27 mouse cellular contexts compared by ENCODE assay signal in the genomic region with DNA sequence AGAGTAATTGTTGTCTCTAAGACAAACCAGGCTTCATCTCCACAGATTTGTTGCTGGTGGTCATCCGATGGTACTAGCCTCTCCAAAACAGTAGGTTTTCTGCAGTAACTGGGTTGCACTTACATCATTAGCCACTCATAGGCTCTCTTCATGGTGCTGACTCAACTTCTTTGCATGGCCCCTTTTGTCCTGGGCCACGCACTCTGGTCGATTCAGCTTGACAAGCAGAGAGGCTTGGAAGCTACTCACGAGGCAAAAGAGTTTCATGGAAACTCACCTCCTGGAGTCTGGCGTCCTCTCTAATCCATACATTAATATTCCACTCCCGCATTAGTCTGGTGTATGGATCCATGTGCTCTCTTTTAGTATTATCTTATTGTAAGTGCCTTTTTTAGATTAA.
"Had no signal": no experiment of that assay in that cellular context is flagged by ENCODE, and none has a peak within 500 bp of the region (broad histone marks: within the 10 kb centered on the region; RNA-seq: fewer than 3 reads in every experiment).

No protein-coding gene starts in this region.

- DNase-seq: left cerebral cortex, postnatal 4 days; liver; liver, embryonic 13.5 days; liver, postnatal 0 days; lung, adult 18-20 months; lung, adult 2 months; lung, embryonic 14.5 days; lung, postnatal 10 days; lung, postnatal 14 days; lung, postnatal 36 days; lung, postnatal 4 days; midbrain, embryonic 14.5 days had no signal

- H3K9me3 ChIP-seq: limb, embryonic 10.5 days; limb, embryonic 13.5 days; limb, embryonic 15.5 days; liver, embryonic 15.5 days; lung, embryonic 15.5 days; midbrain, embryonic 12.5 days; midbrain, embryonic 13.5 days; midbrain, embryonic 15.5 days had no signal

- H3K27me3 ChIP-seq: limb, embryonic 12.5 days; limb, embryonic 13.5 days; limb, embryonic 15.5 days; liver, embryonic 12.5 days; liver, embryonic 13.5 days; liver, embryonic 15.5 days; lung, embryonic 15.5 days; megakaryocyte, embryonic 14.5 days; midbrain, embryonic 12.5 days; midbrain, embryonic 13.5 days; midbrain, embryonic 15.5 days had no signal

- H3K4me3 ChIP-seq: limb, embryonic 10.5 days; limb, embryonic 12.5 days; limb, embryonic 13.5 days; limb, embryonic 15.5 days; liver, embryonic 12.5 days; liver, embryonic 13.5 days; liver, embryonic 15.5 days; lung, embryonic 15.5 days; megakaryocyte, embryonic 14.5 days; midbrain, embryonic 10.5 days; midbrain, embryonic 12.5 days; midbrain, embryonic 13.5 days; midbrain, embryonic 15.5 days; myocyte had no signal

- H3K4me1 ChIP-seq: limb, embryonic 10.5 days; limb, embryonic 12.5 days; limb, embryonic 13.5 days; limb, embryonic 15.5 days; liver, embryonic 12.5 days; liver, embryonic 13.5 days; liver, embryonic 15.5 days; lung, embryonic 15.5 days; megakaryocyte, embryonic 14.5 days; midbrain, embryonic 10.5 days; midbrain, embryonic 12.5 days; midbrain, embryonic 13.5 days; midbrain, embryonic 15.5 days had no signal

- H3K36me3 ChIP-seq: limb, embryonic 10.5 days; limb, embryonic 12.5 days; limb, embryonic 13.5 days; limb, embryonic 15.5 days; liver, embryonic 12.5 days; liver, embryonic 13.5 days; liver, embryonic 15.5 days; lung, embryonic 15.5 days; midbrain, embryonic 10.5 days; midbrain, embryonic 12.5 days; midbrain, embryonic 13.5 days; midbrain, embryonic 15.5 days had no signal

- H3K27ac ChIP-seq: limb, embryonic 10.5 days; limb, embryonic 12.5 days; limb, embryonic 13.5 days; limb, embryonic 15.5 days; liver, embryonic 12.5 days; liver, embryonic 13.5 days; liver, embryonic 14.5 days; liver, embryonic 15.5 days; lung, embryonic 15.5 days; macrophage; midbrain, embryonic 10.5 days; midbrain, embryonic 12.5 days; midbrain, embryonic 13.5 days; midbrain, embryonic 15.5 days had no signal
